Mouse (Mus musculus): ENCODE data around the gene Adsl. TPM values are rescaled to one million over a fixed set of nuclear protein-coding genes. Genes with fewer than 3 reads are reported as not detected.

Adsl gene
- polyA plus RNA-seq, 1 experiment, result 20.7 TPM

- Histone ChIP-seq H3K4me1 (ENCODE audit: control insufficient read depth, insufficient read depth, low read length) (no peaks in the 10 kb centered on the region), H3K27ac (ENCODE audit: insufficient read depth, low read depth, low read length) (no peak overlapping the region), H3K4me3 (ENCODE audit: insufficient read depth, low read length) (no peak overlapping the region)
- TF ChIP-seq POLR2A (IDR thresholded peaks at IDR 0.05; ENCODE audit: borderline replicate concordance, low read depth, low read length), result no peak
- TF ChIP-seq CTCF (IDR thresholded peaks at IDR 0.05; ENCODE audit: low read depth, low read length), result no peak
Observed at GRCm38 (mm10) chr15:81015068-81015744, 66.9 kb downstream of the Adsl start.

GRCm38 (mm10) chr15:81016488-81016887 is 68.2 kb downstream of the Adsl start:
- Histone ChIP-seq H3K4me3 (ENCODE audit: insufficient read depth, low read length) (no peak overlapping the region), H3K4me1 (ENCODE audit: control insufficient read depth, insufficient read depth, low read length) (peaks cover 7% of the 10 kb centered on the region), H3K27ac (ENCODE audit: insufficient read depth, low read depth, low read length) (no peak overlapping the region)
- TF ChIP-seq POLR2A (IDR thresholded peaks at IDR 0.05; ENCODE audit: borderline replicate concordance, low read depth, low read length), result no peak
- no peak for TF ChIP-seq CTCF (IDR thresholded peaks at IDR 0.05; ENCODE audit: low read depth, low read length)

DNA sequence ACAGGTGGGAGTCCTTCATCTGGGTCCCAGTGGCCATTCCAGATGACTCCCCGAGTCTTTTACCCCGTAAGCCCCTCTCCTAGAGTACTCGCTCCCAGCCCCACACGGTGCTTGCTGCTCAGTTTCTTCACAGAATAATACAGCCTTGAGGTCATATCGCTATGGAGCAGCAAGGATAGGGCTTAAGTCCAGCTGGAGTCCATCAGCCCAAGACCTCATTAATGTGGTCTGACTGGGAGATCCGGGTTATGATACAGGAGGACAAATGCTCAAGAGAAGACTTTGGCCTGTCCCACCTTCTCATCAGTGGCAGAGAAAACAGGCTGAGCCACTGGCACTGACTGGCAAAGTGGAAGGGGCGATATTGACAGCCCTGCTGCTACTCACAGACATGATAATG is 69.0 kb downstream of the Adsl start:
- Histone ChIP-seq H3K4me3 (ENCODE audit: insufficient read depth, low read length) (no peak overlapping the region), H3K4me1 (ENCODE audit: control insufficient read depth, insufficient read depth, low read length) (peaks cover 15% of the 10 kb centered on the region), H3K27ac (ENCODE audit: insufficient read depth, low read depth, low read length) (no peak overlapping the region)
- TF ChIP-seq POLR2A (IDR thresholded peaks at IDR 0.05; ENCODE audit: borderline replicate concordance, low read depth, low read length) (no peak), CTCF (IDR thresholded peaks at IDR 0.05; ENCODE audit: low read depth, low read length) (no peak)

Other genes with a start within 250 kb of the Adsl start
- gene Tnrc6b, start 237.2 kb upstream of the Adsl start, polyA plus RNA-seq (2012; ENCODE audit: insufficient read depth, insufficient read length, missing spikeins), result 26.7 and 28.4 TPM in 2 replicates
- 9.8 and 13.2 TPM in 2 replicates for gene Sgsm3, start 29.3 kb downstream of the Adsl start, polyA plus RNA-seq (2012; ENCODE audit: insufficient read depth, insufficient read length, missing spikeins)
- gene Mrtfa, start 242.3 kb downstream of the Adsl start, polyA plus RNA-seq (2012; ENCODE audit: insufficient read depth, insufficient read length, missing spikeins), result 62.6 and 66.0 TPM in 2 replicates